Mouse (Mus musculus) adrenal gland, postnatal 25 days (tissue): ENCODE measurements around the gene Cnr1. TPM values are rescaled to one million over a fixed set of nuclear protein-coding genes. Genes with fewer than 3 reads are reported as not detected.

Source experiments
- DNase-seq: peaks from one replicate; pipeline ENCODE4 v3.0.0; 2021; ENCODE audit warnings: mixed read lengths
- long read RNA-seq: library from polyadenylated mRNA; stranded (forward); transcript quantifications from one replicate; pipeline ENCODE4 v2.0.0, GENCODE M21; 2021
- total RNA-seq: library from RNA; stranded (reverse); gene quantifications from 2 replicates; pipeline ENCODE4 v1.2.3, GENCODE M21; 2021

Cnr1 gene
- total RNA-seq = 36.0 and 40.0 TPM in 2 replicates
- long read RNA-seq, full-length matches to known transcripts = 4 of 12 reads
- long read RNA-seq, partial matches to known transcripts = 0 of 12 reads
- long read RNA-seq, other reads (novel, unspliced or antisense) = 8 of 12 reads

DNA sequence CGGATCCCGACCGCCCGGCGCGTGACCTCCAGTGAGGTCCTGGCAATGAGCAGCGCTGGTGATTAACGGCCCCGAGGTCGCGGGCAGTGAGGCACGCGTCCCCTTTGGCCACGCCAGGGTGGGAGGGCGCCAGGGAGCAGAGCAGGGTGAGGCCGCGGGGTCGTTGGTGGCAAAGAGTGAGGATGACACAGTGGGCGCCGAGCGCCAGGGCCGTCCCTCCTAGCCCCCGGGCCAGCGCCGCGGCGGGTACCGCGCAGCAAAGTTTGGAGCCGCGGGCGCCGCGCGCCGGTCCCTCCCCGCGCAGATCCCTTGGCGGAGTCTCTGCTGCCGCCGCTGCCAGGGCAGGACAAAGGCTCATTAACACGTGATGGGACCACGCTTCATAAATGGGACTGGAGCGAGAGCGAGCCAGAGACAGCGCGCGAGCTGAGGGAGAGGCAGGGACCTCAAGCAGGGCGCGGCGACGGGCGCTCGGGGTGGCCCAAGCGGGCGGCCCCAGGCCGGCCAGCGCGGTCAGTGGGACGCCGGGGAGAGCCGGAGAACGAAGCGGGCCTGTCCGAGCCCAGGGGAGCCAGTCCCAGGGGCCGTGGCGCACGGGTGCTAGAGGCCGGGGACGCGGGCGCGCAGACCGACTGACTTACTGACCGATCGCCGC lies at the start of gene Cnr1:
Cnr1 (plus strand) TSS at position 360 of the 655 bp plus-strand sequence.
- DNase-seq = peak; percentile 88

DNA sequence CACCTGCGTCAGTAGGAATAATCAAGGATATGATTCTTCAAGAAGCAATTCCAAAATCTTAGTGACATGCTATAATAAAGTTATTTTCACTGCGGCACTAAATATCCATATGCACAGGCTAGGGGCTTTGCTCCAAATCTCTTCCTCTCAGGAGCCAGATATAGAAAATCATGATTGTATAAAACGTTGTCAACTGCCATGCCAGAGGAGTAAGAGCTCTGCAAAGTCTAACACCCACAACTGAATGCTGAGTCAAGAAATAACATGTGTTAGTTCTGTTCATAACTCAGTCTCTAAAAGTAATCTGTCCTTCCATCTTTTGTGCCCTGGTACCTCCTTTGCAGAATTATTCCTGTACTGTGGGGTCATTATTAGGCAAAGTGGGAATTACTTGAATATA lies 44.4 kb upstream of the Cnr1 start:
- no peak for DNase-seq

DNA sequence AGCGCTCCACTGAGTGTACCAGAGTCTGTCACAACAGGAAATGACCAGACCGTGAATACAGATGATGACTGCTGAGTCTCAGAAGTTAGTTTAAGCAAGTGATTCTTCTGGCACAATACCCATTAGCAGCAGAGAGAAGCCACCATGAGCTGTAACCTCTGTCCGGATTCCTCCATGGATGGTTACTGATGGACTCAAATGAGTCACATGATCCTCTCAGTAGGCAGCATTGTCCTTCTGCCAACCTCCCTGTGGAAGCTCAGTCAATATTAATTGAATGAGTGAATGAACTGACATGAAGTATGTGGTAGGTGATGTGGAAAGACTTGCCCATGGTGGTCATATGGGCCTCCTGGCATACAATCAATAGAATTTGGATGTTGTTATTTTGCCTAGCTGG lies 38.4 kb upstream of the Cnr1 start:
- DNase-seq = no peak

- DNase-seq = no peak
Measured at GRCm38 (mm10) chr4:33889976-33890375, 34.4 kb upstream of the Cnr1 start.

GRCm38 (mm10) chr4:33892178-33892869 lies 32.1 kb upstream of the Cnr1 start:
- DNase-seq = no peak

DNA sequence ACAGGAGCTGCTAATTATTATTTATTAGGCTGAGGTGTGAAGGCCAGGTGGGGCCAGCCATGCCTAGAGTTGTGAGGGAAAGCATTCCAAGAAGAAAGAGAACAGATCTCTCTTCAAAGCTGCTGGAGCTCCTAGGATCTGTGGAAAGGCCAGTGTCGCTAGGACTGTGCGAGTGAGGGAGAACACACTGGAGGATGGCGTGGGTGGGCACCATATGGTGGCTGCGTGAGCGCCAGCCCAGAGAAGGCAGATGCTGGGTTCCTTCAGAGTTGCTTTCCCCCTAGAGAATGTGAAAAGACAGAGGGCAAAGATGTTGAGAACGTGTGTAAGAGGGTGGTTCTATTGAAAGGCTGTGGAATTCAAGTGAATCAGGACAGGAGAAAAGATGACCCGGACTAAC lies 30.6 kb upstream of the Cnr1 start:
- no peak for DNase-seq

GRCm38 (mm10) chr4:33895046-33895445 lies 29.3 kb upstream of the Cnr1 start:
- no peak for DNase-seq

GRCm38 (mm10) chr4:33895491-33895890 lies 28.9 kb upstream of the Cnr1 start:
- no peak for DNase-seq

DNA sequence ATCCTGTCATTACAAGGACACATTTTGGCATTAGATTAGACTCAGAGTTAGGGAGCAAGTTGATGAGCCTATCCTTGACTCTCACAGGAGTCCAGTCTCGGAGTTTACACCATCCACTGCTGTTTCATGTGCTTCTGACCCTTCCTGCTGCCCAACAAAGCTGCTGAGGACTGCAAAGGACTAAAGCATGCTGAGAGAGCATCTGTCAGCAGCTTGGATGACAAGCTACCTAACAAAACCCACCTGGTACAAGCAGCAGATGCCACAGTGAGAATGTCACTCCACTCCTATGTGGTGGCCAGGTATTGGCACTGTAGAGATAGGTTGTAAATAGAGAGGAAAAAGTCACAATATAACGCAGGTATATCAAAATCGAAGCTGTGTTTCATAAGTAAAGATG lies 22.7 kb upstream of the Cnr1 start:
- no peak for DNase-seq

DNA sequence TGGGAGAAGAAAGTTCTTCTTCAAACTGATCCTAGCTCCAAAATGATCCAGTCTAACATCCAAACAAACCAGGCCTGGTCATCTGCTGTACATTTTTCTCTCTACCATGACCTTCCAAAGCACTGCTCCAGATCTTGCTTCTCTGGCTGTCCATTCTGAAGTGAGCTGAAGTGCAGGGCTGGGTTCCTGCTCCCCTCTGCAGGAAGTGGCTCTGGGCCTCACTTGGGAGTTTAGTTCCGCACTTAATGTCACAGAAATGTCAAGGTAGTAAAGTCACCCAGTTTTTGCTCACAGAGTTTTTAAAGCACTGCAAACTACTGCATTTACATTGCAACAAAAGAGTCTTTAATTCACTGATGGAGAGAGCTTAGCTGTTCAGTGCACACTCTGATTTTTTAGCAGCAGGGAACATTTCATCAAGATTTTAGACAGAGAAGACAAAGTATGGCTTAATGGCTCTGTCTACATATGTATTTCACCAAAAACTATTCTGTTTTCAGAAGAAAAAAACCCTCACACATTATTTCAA lies 20.5 kb upstream of the Cnr1 start:
- DNase-seq = no peak

DNA sequence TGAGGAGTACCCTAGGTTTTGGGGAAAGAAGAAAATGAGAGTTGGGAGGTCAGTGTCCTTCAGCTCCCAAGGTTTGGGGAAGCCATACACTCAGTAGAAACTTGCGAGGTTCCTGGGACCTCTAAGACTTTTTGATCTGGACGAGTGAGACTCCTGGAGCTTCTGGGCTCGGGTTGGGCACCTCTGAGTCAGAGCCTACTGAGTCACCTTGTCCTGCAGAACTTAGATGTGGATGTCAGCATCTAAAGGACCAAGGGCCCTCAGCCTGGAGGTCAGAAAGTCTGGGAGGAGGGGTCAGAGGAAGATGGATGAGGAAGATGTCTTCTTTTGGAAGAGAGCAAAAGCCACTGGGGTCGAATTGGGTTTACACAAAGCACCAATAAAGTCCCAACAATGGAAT lies 19.6 kb upstream of the Cnr1 start:
- DNase-seq = no peak

- no peak for DNase-seq
Measured at GRCm38 (mm10) chr4:33908786-33909185, 15.6 kb upstream of the Cnr1 start.

- no peak for DNase-seq
Measured at GRCm38 (mm10) chr4:33915730-33916129, 8.7 kb upstream of the Cnr1 start.

- no peak for DNase-seq
Measured at GRCm38 (mm10) chr4:33920807-33921206, 3.6 kb upstream of the Cnr1 start.

DNA sequence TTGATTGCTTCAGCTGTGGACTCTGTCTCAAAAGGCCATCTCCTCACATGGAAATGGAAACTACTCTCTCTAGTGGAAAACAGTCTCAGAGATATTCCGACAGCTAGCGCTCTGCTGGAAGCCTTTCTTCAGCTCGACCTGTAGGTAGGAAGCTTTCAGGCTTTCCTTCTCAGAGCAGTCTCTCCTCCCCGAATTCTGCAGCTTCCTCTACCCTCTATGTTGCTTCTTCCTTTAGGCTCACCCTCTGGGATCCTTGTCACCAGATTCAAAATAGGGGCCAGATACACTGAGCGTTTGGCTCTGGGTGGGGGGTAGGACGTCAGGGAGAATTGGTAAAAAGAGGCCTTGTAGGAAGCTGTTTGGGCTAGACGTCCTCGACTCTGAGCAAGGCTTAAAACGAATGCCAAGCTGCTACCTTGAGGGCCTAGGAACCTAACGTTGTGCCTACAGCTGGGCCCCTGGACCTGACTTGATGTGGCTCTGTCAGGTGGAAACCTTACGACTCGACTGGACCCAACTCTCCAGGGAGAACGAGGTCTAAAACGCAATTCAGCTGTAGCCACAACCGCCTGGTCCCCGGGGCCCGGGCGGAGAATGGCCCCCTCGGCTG lies 1.1 kb upstream of the Cnr1 start:
- DNase-seq = peak; percentile 23

- peak; percentile 49 for DNase-seq
Measured at GRCm38 (mm10) chr4:33923761-33924233, 596 bp upstream of the Cnr1 start.

DNA sequence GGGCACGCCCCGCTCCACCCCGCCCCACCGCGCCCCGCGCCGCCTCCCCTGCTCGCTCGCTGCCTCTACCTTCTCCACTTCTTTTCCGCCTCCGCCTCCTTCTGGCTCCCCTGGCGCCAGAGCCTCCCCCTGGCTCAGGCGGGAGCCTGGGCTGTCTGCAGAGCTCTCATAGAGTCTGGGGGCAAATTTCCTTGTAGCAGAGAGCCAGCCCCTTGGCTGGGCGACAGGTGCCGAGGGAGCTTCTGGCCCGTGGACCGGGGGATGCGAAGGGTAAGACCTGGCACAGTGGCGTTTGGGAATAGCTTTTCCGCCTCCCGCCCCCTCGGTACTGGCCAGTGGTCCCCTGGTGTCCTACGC lies 474 bp downstream of the Cnr1 start:
- no peak for DNase-seq

DNA sequence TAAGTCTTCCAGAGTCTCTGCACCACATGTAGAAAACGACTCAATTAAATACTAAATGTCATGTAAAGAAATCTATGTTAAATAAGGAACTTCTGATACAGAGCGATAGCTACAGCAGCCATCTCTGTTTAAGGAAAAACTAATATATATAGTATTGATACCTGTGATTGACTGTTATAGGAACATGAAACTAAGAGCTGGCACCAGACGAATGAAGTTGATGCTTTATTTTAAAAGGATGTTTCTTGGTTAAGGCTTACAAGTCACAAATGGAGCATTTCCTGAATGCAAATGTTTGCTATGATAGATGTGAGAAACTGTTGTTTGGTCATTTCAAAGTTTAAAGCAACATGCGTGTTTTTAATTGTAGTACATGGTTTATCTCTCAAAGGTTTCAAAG lies 1.1 kb downstream of the Cnr1 start:
- no peak for DNase-seq

DNA sequence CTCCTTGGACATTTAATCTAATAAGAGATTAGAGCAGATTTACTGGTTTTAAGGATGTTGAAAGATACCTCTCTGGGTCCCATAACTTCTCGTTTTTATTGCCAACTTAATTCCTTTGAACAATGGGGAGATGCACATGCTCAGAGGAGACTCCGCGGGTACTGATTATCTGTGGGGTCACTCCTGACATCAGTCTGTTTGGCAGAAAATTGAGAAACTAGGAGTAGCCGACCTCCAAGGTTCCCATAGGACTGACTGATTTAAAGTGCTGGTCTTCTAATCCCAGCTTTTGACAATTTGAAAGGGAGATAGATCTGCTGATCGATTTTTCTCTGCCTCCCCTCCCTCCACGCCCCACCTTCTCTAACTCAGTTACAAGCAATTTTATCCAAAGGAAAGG lies 1.6 kb downstream of the Cnr1 start:
- DNase-seq = no peak

- no peak for DNase-seq
Measured at GRCm38 (mm10) chr4:33926730-33927263, 2.4 kb downstream of the Cnr1 start.

- no peak for DNase-seq
Measured at GRCm38 (mm10) chr4:33927644-33928043, 3.3 kb downstream of the Cnr1 start.

- no peak for DNase-seq
Measured at GRCm38 (mm10) chr4:33928450-33928849, 4.1 kb downstream of the Cnr1 start.

DNA sequence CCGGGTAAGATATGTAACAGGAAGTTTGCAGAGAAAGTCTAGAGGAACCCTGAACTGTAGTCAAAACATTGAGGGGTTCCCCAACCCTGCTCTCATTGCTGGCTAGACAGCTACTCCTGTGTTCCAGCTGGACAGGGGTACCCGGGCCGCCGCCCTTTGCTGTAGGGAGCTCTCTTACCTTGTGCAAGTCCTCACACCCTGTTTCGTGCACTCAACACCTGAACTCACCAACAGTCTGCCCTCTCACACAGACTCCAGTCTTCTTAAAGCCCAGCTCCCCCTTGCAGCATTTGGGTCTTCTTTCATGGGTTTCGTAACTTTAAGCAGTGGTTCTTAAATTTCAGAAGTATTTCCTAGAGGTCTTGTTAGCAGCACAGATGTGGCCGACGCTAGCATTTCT lies 7.0 kb downstream of the Cnr1 start:
- no peak for DNase-seq
